Mouse (Mus musculus) stomach, adult 2 months (tissue): Measurements from ENCODE around the gene Olfr616. TPM values are rescaled to one million over a fixed set of nuclear protein-coding genes. Genes with fewer than 3 reads are reported as not detected.

Source experiments
- polyA plus RNA-seq: library from polyadenylated mRNA; depleted of rRNA; stranded (reverse); fragments of >200 nt; gene quantifications from 2 replicates; pipeline ENCODE4 v1.2.3, GENCODE M21; 2012; rRNA removed

The Olfr616 gene
- not detected in 2 replicates for polyA plus RNA-seq

DNA sequence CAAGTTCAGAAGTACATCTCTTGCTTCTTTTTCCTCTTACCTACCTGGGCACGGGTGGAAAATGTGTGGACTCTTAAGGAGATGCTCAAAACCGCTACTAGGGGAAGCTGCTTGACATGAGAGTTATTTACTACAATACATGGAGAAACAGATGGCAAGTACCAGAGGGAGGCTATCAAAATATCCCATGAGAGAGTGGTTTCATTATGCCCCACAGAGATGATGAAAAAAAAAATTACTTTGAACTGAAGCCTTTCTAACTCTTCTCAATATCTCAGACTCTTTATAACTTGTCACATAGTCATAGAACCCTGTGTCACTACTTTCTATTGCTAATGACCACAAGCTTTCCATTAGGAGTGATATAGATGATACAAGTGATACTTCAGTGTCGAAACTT lies at the start of gene Olfr616:
Olfr616 (minus strand) TSS at position 101 of the 400 bp plus-strand sequence.

DNA sequence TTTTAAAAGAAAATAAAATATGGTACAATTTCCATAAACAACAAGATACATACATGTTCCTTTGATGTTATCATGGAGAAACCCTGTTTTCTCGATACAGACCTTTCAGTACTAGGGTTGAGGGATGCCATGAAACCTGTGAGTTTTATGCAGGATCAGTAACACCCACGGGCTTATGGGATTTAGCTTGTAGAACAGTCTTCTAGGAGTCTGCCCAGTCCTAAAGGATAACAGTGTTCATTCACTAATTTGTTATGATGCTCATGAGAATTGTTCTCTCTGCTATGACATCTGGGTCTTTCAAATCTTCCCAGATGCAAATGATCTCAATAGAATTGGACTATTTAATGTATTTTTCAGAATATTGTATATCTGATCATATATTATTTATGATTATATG lies 43.5 kb upstream of the Olfr616 start, which contains the start of gene Olfr620:
Olfr620 (minus strand) TSS at position 101 of the 400 bp plus-strand sequence.

DNA sequence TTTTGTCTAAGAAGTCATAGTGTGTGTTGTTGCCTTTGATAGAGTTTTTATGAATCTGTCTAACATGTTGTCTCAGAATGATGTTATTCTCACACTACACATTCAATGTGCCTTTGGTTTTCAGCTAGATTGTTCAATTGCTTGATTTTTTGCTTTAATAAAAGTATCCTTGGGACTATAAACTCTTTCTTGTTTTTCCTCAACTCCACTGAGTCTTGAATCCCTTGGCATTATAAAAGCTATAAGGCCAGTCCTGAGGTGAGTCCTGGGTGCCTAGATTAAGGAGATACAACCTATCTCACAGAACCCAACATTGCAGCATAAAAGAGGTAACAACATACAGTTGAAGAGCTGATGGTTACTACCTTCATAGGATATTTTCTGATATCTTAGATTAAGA lies 31.3 kb upstream of the Olfr616 start, which contains the start of gene Olfr619:
Olfr619 (plus strand) TSS at position 301 of the 400 bp plus-strand sequence.

DNA sequence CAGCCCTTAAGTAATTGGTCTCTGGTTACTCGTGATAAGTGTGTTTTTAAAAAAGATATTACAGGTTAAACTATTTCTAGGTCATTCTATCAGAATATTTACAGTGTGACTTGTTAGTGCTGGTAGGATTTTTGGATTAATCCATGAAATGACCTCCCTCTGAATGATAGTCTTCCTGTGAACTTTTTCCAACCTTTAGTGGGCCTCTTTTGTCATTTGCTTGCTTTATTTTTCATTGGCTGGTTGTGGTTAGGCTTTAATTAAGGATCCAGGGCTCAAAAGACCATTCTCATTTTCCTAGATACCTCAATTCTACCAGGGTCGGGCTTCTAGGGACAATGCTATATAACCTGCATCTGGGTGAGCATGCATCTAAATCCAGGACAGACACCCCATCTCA lies 20.9 kb upstream of the Olfr616 start, which contains the start of gene Olfr618:
Olfr618 (plus strand) TSS at position 301 of the 400 bp plus-strand sequence.

DNA sequence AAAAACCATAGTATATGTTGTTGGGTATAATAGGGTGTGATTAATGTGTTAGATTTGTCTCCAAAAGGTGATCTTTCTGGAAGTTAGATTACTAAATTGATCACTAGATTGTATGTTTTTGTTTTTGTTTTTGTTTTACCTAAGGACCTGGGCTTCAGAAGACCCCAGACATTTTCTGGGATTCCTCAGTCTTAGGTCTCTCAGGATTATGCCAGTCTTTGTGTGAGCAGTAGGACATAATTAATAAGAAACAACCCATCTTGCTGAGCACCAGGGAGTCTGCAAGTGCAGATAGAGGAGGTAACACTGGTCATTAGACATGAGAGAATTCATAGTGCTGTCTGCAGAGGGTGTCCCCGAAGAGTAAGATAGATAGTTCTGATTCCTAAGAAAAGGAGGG lies 3.8 kb upstream of the Olfr616 start, which contains the start of gene Olfr617:
Olfr617 (plus strand) TSS at position 301 of the 400 bp plus-strand sequence.

DNA sequence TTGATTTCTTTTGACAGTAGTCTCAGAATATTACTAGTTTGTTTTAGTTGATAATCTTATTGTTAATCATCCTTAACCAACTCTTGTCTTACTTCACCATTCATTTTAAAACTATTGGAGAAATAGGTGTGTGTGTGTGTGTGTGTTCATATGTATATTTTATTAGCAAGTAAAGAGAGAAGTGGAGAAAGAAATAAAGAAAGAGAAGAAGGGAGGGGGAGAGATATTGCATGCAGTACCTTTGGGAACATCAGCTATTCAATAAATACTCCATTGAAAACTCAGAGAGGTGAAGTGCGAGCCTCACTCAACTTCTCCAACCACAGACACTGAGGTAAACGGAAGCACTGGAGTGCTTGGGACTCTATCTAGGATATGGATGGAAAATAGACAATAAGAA lies 13.2 kb downstream of the Olfr616 start, which contains the start of gene Olfr615:
Olfr615 (plus strand) TSS at position 301 of the 400 bp plus-strand sequence.

DNA sequence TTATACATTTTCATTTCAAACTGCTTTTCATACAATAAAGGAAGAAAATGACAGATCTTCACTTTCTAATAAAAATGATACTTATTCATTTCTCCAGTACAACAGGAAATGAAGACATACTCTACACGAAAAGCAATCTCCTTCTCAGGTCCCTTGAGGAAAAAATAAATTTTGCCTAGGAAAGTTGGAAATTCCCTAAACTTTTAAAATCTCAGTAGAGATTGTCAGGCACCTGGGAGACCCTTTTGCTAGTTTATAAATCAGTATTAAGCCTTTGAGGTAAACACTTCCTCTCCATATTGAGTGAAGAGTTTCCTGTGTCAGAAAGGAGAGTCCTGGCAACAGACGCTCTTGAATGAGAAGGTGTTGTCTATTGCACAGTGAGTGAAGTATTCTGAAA lies 21.2 kb downstream of the Olfr616 start, which contains the start of gene Olfr613:
Olfr613 (plus strand) TSS at position 301 of the 400 bp plus-strand sequence.

DNA sequence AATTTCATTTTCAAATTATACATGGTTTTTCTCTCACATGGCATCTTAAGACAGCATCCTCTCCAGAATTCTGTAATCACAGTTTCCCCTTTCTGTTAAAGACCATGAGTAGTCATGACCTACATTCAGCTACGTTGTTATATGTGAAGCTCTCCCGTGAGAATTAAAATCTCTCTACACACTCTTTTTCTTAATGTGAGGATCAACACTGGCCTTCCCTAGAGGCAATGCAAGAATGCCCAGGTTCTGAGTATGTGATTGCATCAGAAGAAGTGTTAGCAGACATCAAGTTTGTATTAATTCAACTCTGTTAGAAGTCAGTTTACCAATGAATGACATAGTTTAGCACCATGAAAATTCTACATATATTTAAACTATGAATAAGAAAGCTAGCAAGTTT lies 26.3 kb downstream of the Olfr616 start, which contains the start of gene Olfr612:
Olfr612 (minus strand) TSS at position 101 of the 400 bp plus-strand sequence.

DNA sequence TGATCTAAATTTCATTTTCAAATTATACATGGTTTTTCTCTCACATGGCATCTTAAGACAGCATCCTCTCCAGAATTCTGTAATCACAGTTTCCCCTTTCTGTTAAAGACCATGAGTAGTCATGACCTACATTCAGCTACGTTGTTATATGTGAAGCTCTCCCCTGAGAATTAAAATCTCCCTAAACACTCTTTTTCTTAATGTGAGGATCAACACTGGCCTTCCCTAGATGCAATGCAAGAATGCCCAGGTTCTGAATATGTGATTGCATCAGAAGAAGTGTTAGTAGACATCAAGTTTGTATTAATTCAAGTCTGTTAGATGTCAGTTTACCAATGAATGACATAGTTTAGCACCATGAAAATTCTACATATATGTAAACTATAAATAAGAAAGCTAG lies 48.2 kb downstream of the Olfr616 start, which contains the start of gene Olfr611:
Olfr611 (minus strand) TSS at position 101 of the 400 bp plus-strand sequence.

Other genes with a start within 250 kb of the Olfr616 start
- gene Olfr598, start 245.6 kb downstream of the Olfr616 start, polyA plus RNA-seq, result not detected in 2 replicates
- not detected in 2 replicates for gene Olfr599, start 233.2 kb downstream of the Olfr616 start, polyA plus RNA-seq
- not detected in 2 replicates for gene Olfr600, start 219.5 kb downstream of the Olfr616 start, polyA plus RNA-seq
- gene Olfr601, start 206.5 kb downstream of the Olfr616 start, polyA plus RNA-seq, result not detected in 2 replicates
- not detected in 2 replicates for gene Olfr603, start 183.0 kb downstream of the Olfr616 start, polyA plus RNA-seq
- not detected in 2 replicates for gene Usp17lc, start 154.1 kb downstream of the Olfr616 start, polyA plus RNA-seq
- gene Olfr605, start 123.7 kb downstream of the Olfr616 start, polyA plus RNA-seq, result not detected in 2 replicates
- gene Olfr606, start 120.1 kb downstream of the Olfr616 start, polyA plus RNA-seq, result not detected in 2 replicates
- not detected in 2 replicates for gene Olfr607, start 105.0 kb downstream of the Olfr616 start, polyA plus RNA-seq
- not detected in 2 replicates for gene Olfr608, start 99.3 kb downstream of the Olfr616 start, polyA plus RNA-seq
- gene Olfr609, start 71.1 kb downstream of the Olfr616 start, polyA plus RNA-seq, result not detected in 2 replicates
- not detected in 2 replicates for gene Olfr610, start 57.0 kb downstream of the Olfr616 start, polyA plus RNA-seq
- gene Olfr611, start 48.3 kb downstream of the Olfr616 start, polyA plus RNA-seq, result not detected in 2 replicates
- gene Olfr612, start 26.4 kb downstream of the Olfr616 start, polyA plus RNA-seq, result not detected in 2 replicates
- gene Olfr613, start 21.1 kb downstream of the Olfr616 start, polyA plus RNA-seq, result not detected in 2 replicates
- gene Olfr615, start 13.1 kb downstream of the Olfr616 start, polyA plus RNA-seq, result not detected in 2 replicates
- gene Olfr617, start 3.9 kb upstream of the Olfr616 start, polyA plus RNA-seq, result not detected in 2 replicates
- gene Olfr618, start 21.0 kb upstream of the Olfr616 start, polyA plus RNA-seq, result not detected in 2 replicates
- gene Olfr619, start 31.4 kb upstream of the Olfr616 start, polyA plus RNA-seq, result not detected in 2 replicates
- gene Olfr620, start 43.4 kb upstream of the Olfr616 start, polyA plus RNA-seq, result not detected in 2 replicates
- not detected in 2 replicates for gene Olfr622, start 73.6 kb upstream of the Olfr616 start, polyA plus RNA-seq
- gene Olfr623, start 94.6 kb upstream of the Olfr616 start, polyA plus RNA-seq, result not detected in 2 replicates
- not detected in 2 replicates for gene Olfr624, start 102.0 kb upstream of the Olfr616 start, polyA plus RNA-seq
- gene Olfr625-ps1, start 113.6 kb upstream of the Olfr616 start, polyA plus RNA-seq, result not detected in 2 replicates
- gene Olfr243, start 145.5 kb upstream of the Olfr616 start, polyA plus RNA-seq, result not detected in 2 replicates
- gene Olfr628, start 161.2 kb upstream of the Olfr616 start, polyA plus RNA-seq, result not detected in 2 replicates
- not detected in 2 replicates for gene Olfr629, start 175.8 kb upstream of the Olfr616 start, polyA plus RNA-seq
- gene Olfr630, start 188.2 kb upstream of the Olfr616 start, polyA plus RNA-seq, result not detected in 2 replicates
- gene Olfr69, start 202.5 kb upstream of the Olfr616 start, polyA plus RNA-seq, result not detected in 2 replicates
- gene Olfr68, start 210.6 kb upstream of the Olfr616 start, polyA plus RNA-seq, result not detected in 2 replicates
- not detected in 2 replicates for gene Olfr67, start 222.7 kb upstream of the Olfr616 start, polyA plus RNA-seq
- 4.5 and 10.0 TPM in 2 replicates for gene Hbb-bt, start 244.9 kb upstream of the Olfr616 start, polyA plus RNA-seq